Mouse (Mus musculus) megakaryocyte-erythroid progenitor cell, adult 5-6 weeks (primary cell): ENCODE data around the gene Crk. TPM values are rescaled to one million over a fixed set of nuclear protein-coding genes. Genes with fewer than 3 reads are reported as not detected.

Experiments used
- ATAC-seq: replicated peaks from 2 replicates; pipeline ENCODE4 v1.8.0; 2016; ENCODE audit warnings: mild to moderate bottlenecking, inconsistent platforms; ENCODE audit not compliant: severe bottlenecking, poor library complexity, low FRiP score, low TSS enrichment
- total RNA-seq, 2 experiments: library from RNA; stranded (forward) in 1 of 2; stranded (reverse) in 1 of 2; fragments of 200-1000, 215-1000 nt in 1 of 2; fragments of >200 nt in 1 of 2; fragmentation: Nextera tagmentation in 1 of 2; gene quantifications; 2 replicates each; pipeline ENCODE4 v1.2.3; 2014 to 2017

Crk gene
- total RNA-seq, 2 experiments from 2014 or later = 29.5 to 33.0 TPM

DNA sequence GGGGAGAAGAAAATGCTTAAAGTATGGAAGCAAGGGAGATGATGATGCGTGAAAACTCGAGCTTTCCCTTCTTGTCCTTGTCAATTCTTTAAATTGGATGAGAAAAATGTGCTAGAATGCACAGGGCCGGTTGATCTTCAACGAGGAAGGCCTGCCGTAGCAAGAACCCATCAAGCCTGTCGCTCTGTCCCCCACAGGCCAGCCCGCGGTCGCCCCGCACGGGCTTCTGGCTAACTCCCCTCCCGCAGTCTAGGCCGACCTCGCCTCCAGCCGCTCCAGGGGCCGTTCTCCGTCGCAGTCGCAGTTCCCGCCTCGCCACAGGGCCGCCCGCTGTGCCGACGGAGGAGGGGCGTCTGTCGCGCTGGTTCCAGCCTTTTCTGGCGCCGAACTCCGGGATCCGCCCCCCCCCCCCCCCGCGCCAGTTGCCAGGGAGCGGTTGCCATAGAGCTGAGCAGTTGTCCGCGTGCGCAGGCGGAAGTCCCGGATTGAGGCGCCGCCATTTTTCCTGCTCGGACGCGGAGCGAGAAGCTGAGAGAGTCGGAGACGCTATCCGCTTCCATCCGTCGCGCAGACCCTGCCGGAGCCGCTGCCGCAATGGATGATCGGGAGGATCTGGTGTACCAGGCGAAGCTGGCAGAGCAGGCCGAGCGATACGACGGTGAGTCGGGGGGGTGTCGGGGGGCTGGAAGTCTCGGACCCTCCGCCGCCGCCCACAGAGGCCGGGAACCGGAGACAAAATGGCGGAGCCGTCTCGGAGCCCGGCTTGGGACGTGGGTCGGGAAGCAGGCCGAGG, 53.6 kb downstream of the Crk start, which contains the start of gene Ywhae:
TSS of gene Ywhae (plus strand) at position 436 of the 793 bp plus-strand sequence.
- ATAC-seq = peak; percentile 90

DNA sequence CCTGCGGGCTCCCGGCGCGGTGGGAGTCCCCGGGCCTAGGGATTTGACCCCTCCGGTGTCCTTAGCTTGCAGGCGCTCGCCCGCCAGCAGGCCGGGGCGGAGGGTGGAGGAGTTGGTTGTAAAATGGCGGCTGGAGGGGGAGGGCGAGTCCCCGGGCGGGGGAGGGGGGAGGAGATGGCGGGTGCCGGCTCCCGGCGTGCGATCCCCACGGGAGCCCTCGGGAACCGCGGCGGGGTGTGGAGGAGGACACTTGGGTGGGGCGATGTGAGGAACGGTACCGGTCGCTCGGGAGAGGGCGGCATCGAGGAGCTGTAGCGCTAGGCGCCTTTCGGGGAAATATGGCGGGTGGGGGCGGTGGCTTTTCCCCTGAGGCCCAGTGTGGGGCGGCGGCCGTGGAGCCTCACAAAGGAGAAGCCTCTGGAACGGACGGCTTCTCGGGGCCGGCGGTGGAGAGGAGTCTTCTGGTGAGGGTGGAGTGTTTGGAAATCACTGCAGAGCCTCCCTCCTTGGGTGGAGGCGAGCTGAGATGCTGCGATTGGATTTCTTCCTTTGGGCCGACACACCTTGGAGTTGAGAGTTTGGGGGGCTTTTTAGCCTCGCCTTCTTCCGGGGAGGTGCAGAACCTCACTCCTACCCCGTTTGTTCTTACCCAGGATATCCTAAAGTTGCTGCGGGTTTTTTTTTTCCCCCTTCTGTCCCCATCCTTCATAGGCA, 54.3 kb downstream of the Crk start:
- ATAC-seq = peak; percentile 46

DNA sequence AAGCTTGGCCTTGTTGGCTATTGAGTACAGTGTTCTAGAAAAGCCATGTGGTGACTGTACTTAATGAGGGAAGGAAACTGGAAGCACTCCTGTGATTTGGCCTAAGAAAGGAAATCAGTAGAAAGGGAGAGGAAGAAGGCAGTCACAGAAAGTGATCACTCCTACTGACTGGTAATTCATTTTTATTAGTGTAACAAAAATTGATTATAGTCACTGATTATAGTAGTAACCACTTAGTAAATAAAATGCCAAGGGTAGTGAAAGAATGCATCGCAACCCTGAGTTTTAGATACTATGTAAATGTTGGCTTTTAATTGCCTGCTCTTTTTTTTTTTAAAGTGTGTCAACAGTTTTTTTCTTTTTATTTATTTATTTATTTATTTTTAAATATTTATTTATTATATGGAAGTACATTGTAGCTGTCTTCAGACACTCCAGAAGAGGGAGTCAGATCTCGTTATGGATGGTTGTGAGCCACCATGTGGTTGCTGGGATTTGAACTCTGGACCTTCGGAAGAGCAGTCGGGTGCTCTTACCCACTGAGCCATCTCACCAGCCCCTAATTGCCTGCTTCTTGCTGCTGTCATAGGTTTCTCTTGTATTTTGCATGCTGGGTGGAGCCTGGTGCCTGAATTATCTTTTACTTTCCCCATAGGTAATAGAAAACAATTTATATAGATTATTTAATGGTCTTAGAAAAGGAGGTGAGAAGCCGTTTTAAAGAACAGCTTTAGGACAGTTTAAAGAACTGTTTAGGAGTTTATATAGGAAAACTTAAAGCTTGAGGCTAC, 56.6 kb downstream of the Crk start:
- ATAC-seq = no peak

- ATAC-seq = no peak
Measured at GRCm38 (mm10) chr11:75736978-75737377, 57.9 kb downstream of the Crk start.

GRCm38 (mm10) chr11:75737806-75738476, 58.9 kb downstream of the Crk start:
- no peak for ATAC-seq

GRCm38 (mm10) chr11:75738477-75738821, 59.4 kb downstream of the Crk start:
- no peak for ATAC-seq

- no peak for ATAC-seq
Measured at GRCm38 (mm10) chr11:75740204-75740603, 61.1 kb downstream of the Crk start.

DNA sequence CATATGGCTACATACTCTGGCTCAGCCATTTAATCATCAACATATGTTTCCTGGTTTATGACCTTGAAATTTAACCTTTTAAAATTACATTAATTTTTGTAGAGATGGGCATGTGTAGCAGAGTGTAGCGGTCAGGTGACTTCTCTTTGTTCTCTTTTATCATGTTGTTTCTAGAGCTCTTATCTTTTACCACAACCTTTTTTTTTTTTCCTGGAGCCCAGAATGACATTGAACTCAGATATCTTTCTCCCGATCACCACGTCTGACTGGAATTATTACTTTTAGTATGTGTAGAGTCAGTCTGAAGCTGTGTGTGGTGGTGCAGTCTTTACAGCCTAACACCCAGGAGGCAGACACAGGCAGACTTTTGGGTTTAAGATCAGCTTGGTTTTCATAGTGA, 62.6 kb downstream of the Crk start:
- ATAC-seq = 0 out of 2 replicates have a peak, but pooled peaks have one; percentile 45

- ATAC-seq = no peak
Measured at GRCm38 (mm10) chr11:75744761-75745160, 65.7 kb downstream of the Crk start.

GRCm38 (mm10) chr11:75750537-75750936, 71.5 kb downstream of the Crk start:
- ATAC-seq = no peak

GRCm38 (mm10) chr11:75751082-75751481, 72.0 kb downstream of the Crk start:
- no peak for ATAC-seq

Other genes starting within 250 kb of the Crk start
- 1.3 TPM in 1 of 2 replicates, not detected in the other for gene Serpinf2, start 239.7 kb upstream of the Crk start, total RNA-seq (2014; fragmentation: Nextera tagmentation)
- not detected in 2 replicates for gene Serpinf2, start 239.7 kb upstream of the Crk start, total RNA-seq (2017)
- gene Wdr81, start 224.5 kb upstream of the Crk start, total RNA-seq (2014; fragmentation: Nextera tagmentation) = 24.6 and 32.2 TPM in 2 replicates
- 7.1 and 23.4 TPM in 2 replicates for gene Wdr81, start 224.5 kb upstream of the Crk start, total RNA-seq (2017)
- gene Tlcd2, start 217.5 kb upstream of the Crk start, total RNA-seq (2014; fragmentation: Nextera tagmentation) = 13.8 and 19.9 TPM in 2 replicates
- gene Tlcd2, start 217.5 kb upstream of the Crk start, total RNA-seq (2017) = 9.5 and 14.7 TPM in 2 replicates
- 160 and 198 TPM in 2 replicates for gene Prpf8, start 192.4 kb upstream of the Crk start, total RNA-seq (2014; fragmentation: Nextera tagmentation)
- gene Prpf8, start 192.4 kb upstream of the Crk start, total RNA-seq (2017) = 118 and 144 TPM in 2 replicates
- gene Rilp, start 169.2 kb upstream of the Crk start, total RNA-seq (2014; fragmentation: Nextera tagmentation) = 1.5 TPM in 1 of 2 replicates, not detected in the other
- gene Rilp, start 169.2 kb upstream of the Crk start, total RNA-seq (2017) = 0.72 TPM in 1 of 2 replicates, not detected in the other
- gene Scarf1, start 165.7 kb upstream of the Crk start, total RNA-seq (2014; fragmentation: Nextera tagmentation) = 1.0 TPM in 1 of 2 replicates, not detected in the other
- 0.65 TPM in 1 of 2 replicates, not detected in the other for gene Scarf1, start 165.7 kb upstream of the Crk start, total RNA-seq (2017)
- 1.2 and 2.2 TPM in 2 replicates for gene Slc43a2, start 147.6 kb upstream of the Crk start, total RNA-seq (2014; fragmentation: Nextera tagmentation)
- 1.9 and 2.9 TPM in 2 replicates for gene Slc43a2, start 147.6 kb upstream of the Crk start, total RNA-seq (2017)
- gene Pitpna, start 91.2 kb upstream of the Crk start, total RNA-seq (2014; fragmentation: Nextera tagmentation) = 69.0 and 96.5 TPM in 2 replicates
- gene Pitpna, start 91.2 kb upstream of the Crk start, total RNA-seq (2017) = 46.2 and 58.2 TPM in 2 replicates
- gene Inpp5k, start 48.3 kb upstream of the Crk start, total RNA-seq (2014; fragmentation: Nextera tagmentation) = 33.8 and 34.5 TPM in 2 replicates
- gene Inpp5k, start 48.3 kb upstream of the Crk start, total RNA-seq (2017) = 19.9 and 26.5 TPM in 2 replicates
- gene Myo1c, start 28.8 kb upstream of the Crk start, total RNA-seq (2014; fragmentation: Nextera tagmentation) = 36.5 and 37.4 TPM in 2 replicates
- 13.5 and 32.6 TPM in 2 replicates for gene Myo1c, start 28.8 kb upstream of the Crk start, total RNA-seq (2017)
- gene Ywhae, start 53.6 kb downstream of the Crk start, total RNA-seq (2014; fragmentation: Nextera tagmentation) = 346 and 395 TPM in 2 replicates
- 314 and 400 TPM in 2 replicates for gene Ywhae, start 53.6 kb downstream of the Crk start, total RNA-seq (2017)
- not detected in 2 replicates for gene Doc2b, start 116.8 kb downstream of the Crk start, total RNA-seq (2014; fragmentation: Nextera tagmentation)
- gene Doc2b, start 116.8 kb downstream of the Crk start, total RNA-seq (2017) = not detected in 2 replicates